Comparison of ENCODE assay signal across 16 mouse cellular contexts in genomic region chr12:52435321-52435720, GRCm38 (mm10).
A peak's percentile ranks its signal among the peaks of the same experiment; 100 is the strongest.
DNase-seq lines count a peak whose midpoint lies in the region; ATAC-seq lines count a peak whose summit lies in the region.
"Had no signal": no experiment of that assay in that cellular context is flagged by ENCODE, and none has a peak within 500 bp of the region (broad histone marks: within the 10 kb centered on the region; RNA-seq: fewer than 3 reads in every experiment).

No protein-coding gene starts in this region.

- H3K27me3 ChIP-seq in midbrain, embryonic 11.5 days (ENCODE audit: control insufficient read depth, insufficient read depth, low read length): no peaks in the 10 kb centered on the region
- no peaks in the 10 kb centered on the region for H3K27me3 ChIP-seq in midbrain, embryonic 10.5 days (ENCODE audit: low read depth, poor library complexity, severe bottlenecking)
- no peaks in the 10 kb centered on the region for H3K27me3 ChIP-seq in midbrain, embryonic 12.5 days

- H3K27ac ChIP-seq in midbrain, embryonic 11.5 days (ENCODE audit: low read depth, low read length): no peak overlapping the region
- no peak overlapping the region for H3K27ac ChIP-seq in midbrain, embryonic 10.5 days (replicated peaks)
- no peak overlapping the region for H3K27ac ChIP-seq in midbrain, embryonic 12.5 days (replicated peaks)
- H3K27ac ChIP-seq: heart, adult 2 months had no signal

- H3K4me3 ChIP-seq in midbrain, embryonic 11.5 days (ENCODE audit: low read depth, low read length): no peak overlapping the region
- no peak overlapping the region for H3K4me3 ChIP-seq in midbrain, embryonic 10.5 days
- H3K4me3 ChIP-seq in midbrain, embryonic 12.5 days: no peak overlapping the region
- H3K4me3 ChIP-seq: heart, adult 2 months had no signal

- no peak overlapping the region for H3K4me2 ChIP-seq in midbrain, embryonic 11.5 days
- no peak overlapping the region for H3K4me2 ChIP-seq in midbrain, embryonic 12.5 days (replicated peaks)
- H3K4me2 ChIP-seq: liver, embryonic 11.5 days; lung, embryonic 14.5 days had no signal

- 69% methylated on average over 5 of the region's 5 CpGs for WGBS in midbrain, embryonic 11.5 days
- 75% methylated on average over 5 of the region's 5 CpGs for WGBS in midbrain, embryonic 10.5 days
- 65% methylated on average over 5 of the region's 5 CpGs for WGBS in midbrain, embryonic 12.5 days

- peak; percentile 13 for DNase-seq in embryo, embryonic 10.5 days (ENCODE audit: low spot score)
- DNase-seq in embryo, embryonic 10 days (ENCODE audit: low spot score): no peak
- DNase-seq in midbrain, embryonic 11.5 days (ENCODE audit: low spot score, missing footprints): no peak
- no peak for DNase-seq in midbrain, embryonic 10.5 days (ENCODE audit: low spot score)
- DNase-seq in retina, embryonic 14.5 days (ENCODE audit: low spot score): peak; percentile 17
- DNase-seq in urinary bladder, postnatal 25 days (ENCODE audit: low spot score): no peak
- no peak for DNase-seq in testis, postnatal 10 days (ENCODE audit: low spot score)
- DNase-seq: adrenal gland, postnatal 14 days; cerebellum, adult 9-11 months; heart, adult 2 months; heart, postnatal 10 days; left cerebral cortex, postnatal 4 days; thymus, postnatal 36 days had no signal

- no peaks in the 10 kb centered on the region for H3K4me1 ChIP-seq in midbrain, embryonic 11.5 days (ENCODE audit: control insufficient read depth, insufficient read depth, low read length)
- peaks cover 15% of the 10 kb centered on the region for H3K4me1 ChIP-seq in midbrain, embryonic 10.5 days
- H3K4me1 ChIP-seq in midbrain, embryonic 12.5 days: peaks cover 4% of the 10 kb centered on the region; the same call in 1 of the 2 replicates

- H3K36me3 ChIP-seq in midbrain, embryonic 11.5 days (ENCODE audit: control insufficient read depth, insufficient read depth, low read length): no peaks in the 10 kb centered on the region
- no peaks in the 10 kb centered on the region for H3K36me3 ChIP-seq in midbrain, embryonic 10.5 days
- no peaks in the 10 kb centered on the region for H3K36me3 ChIP-seq in midbrain, embryonic 12.5 days

- ATAC-seq in midbrain, embryonic 11.5 days (ENCODE audit: low FRiP score): 0 out of 2 replicates have a peak, but pooled peaks have one; percentile 24
- peak; percentile 38; the same call in 1 of the 2 replicates for ATAC-seq in midbrain, embryonic 12.5 days (ENCODE audit: low FRiP score, low read depth)

- H3K9me3 ChIP-seq in midbrain, embryonic 11.5 days (ENCODE audit: control insufficient read depth, low read length): no peaks in the 10 kb centered on the region
- H3K9me3 ChIP-seq in midbrain, embryonic 10.5 days (replicated peaks): no peaks in the 10 kb centered on the region
- no peaks in the 10 kb centered on the region for H3K9me3 ChIP-seq in midbrain, embryonic 12.5 days

- H3K9ac ChIP-seq in midbrain, embryonic 11.5 days (ENCODE audit: low read length): no peak overlapping the region
- no peak overlapping the region for H3K9ac ChIP-seq in midbrain, embryonic 12.5 days (replicated peaks)
- H3K9ac ChIP-seq: lung, embryonic 14.5 days had no signal

Comparison
In these comparisons a context has a peak if more than half of its experiments do, and no peak if none do; other contexts are left out.
1. DNase-seq: peak in embryo, embryonic 10.5 days (single experiment) and retina, embryonic 14.5 days (single experiment); none in embryo, embryonic 10 days (single experiment), midbrain, embryonic 11.5 days (single experiment), midbrain, embryonic 10.5 days (single experiment), urinary bladder, postnatal 25 days (single experiment) and testis, postnatal 10 days (single experiment).